Mouse (Mus musculus) myocyte (in vitro differentiated cells): ENCODE measurements at regions not wholly inside any gene's neighbourhood (a gene's known extent, or its start where the extent isn't known, plus 50 kb on each side); places are given as distances from the start of the nearest gene placed in this dataset.

Source experiments
- H3K27me3 ChIP-seq: one replicate; pipeline ENCODE4 v1.6.1; 2011; ENCODE audit not compliant: control insufficient read depth, insufficient read depth, insufficient read length
- H3K36me3 ChIP-seq: one replicate; pipeline ENCODE4 v1.6.1; 2011; ENCODE audit not compliant: control insufficient read depth, insufficient read depth
- H3K4me2 ChIP-seq: one replicate; pipeline ENCODE4 v1.6.1; 2011; ENCODE audit warnings: low read depth, control low read depth
- H3K4me3 ChIP-seq: one replicate; pipeline ENCODE4 v1.5.1; 2011; ENCODE audit warnings: mild to moderate bottlenecking, control low read depth, moderate library complexity
- H3K79me2 ChIP-seq: one replicate; pipeline ENCODE4 v1.6.1; 2011; ENCODE audit not compliant: control insufficient read depth, insufficient read depth
- H3ac ChIP-seq: one replicate; pipeline ENCODE4 v1.6.1; 2011; ENCODE audit not compliant: control insufficient read depth, insufficient read length
- CEBPB ChIP-seq: IDR thresholded peaks from 2 replicates; pipeline ENCODE4 v1.6.1; 2011; ENCODE audit warnings: mild to moderate bottlenecking, moderate library complexity; ENCODE audit not compliant: poor library complexity, insufficient read depth, severe bottlenecking
- E2F4 ChIP-seq: IDR thresholded peaks from one replicate; pipeline ENCODE4 v1.6.1; 2011; ENCODE audit warnings: mild to moderate bottlenecking, control low read depth, moderate library complexity; ENCODE audit not compliant: insufficient read depth
- MAX ChIP-seq: IDR thresholded peaks from one replicate; pipeline ENCODE4 v1.6.1; 2011; ENCODE audit warnings: low read depth, mild to moderate bottlenecking, control low read depth
- MYOD1 ChIP-seq, 3 experiments: IDR thresholded peaks; one replicate each; pipeline ENCODE4 v1.6.1; 2011; ENCODE audit warnings: control low read depth in 2 of 3, low read depth in 2 of 3, mild to moderate bottlenecking in 2 of 3, moderate library complexity in 1 of 3; ENCODE audit not compliant: insufficient read length in 2 of 3, control insufficient read depth in 1 of 3
- MYOG ChIP-seq, 3 experiments: IDR thresholded peaks; one replicate each; pipeline ENCODE4 v1.6.1; 2011; ENCODE audit warnings: control low read depth in 2 of 3, low read depth in 2 of 3, mild to moderate bottlenecking in 2 of 3; ENCODE audit not compliant: insufficient read length in 2 of 3, control insufficient read depth in 1 of 3, insufficient read depth in 1 of 3
- POLR2A ChIP-seq: IDR thresholded peaks from one replicate; pipeline ENCODE4 v1.6.1; 2011; ENCODE audit warnings: low read depth, mild to moderate bottlenecking, control low read depth, moderate library complexity; ENCODE audit not compliant: insufficient read length
- POLR2AphosphoS2 ChIP-seq: IDR thresholded peaks from one replicate; pipeline ENCODE4 v1.6.1; 2011; ENCODE audit warnings: low read depth, control low read depth; ENCODE audit not compliant: insufficient read length
- REST ChIP-seq: IDR thresholded peaks from one replicate; pipeline ENCODE4 v1.6.1; 2011; ENCODE audit warnings: mild to moderate bottlenecking, control low read depth, moderate library complexity; ENCODE audit not compliant: insufficient read depth, insufficient read length
- SRF ChIP-seq: IDR thresholded peaks from one replicate; pipeline ENCODE4 v1.6.1; 2011; ENCODE audit warnings: low read depth; ENCODE audit not compliant: control insufficient read depth, insufficient read length
- TCF12 ChIP-seq: IDR thresholded peaks from one replicate; pipeline ENCODE4 v1.6.1; 2011; ENCODE audit warnings: mild to moderate bottlenecking, control low read depth; ENCODE audit not compliant: poor library complexity, insufficient read depth, severe bottlenecking
- TCF3 ChIP-seq: IDR thresholded peaks from one replicate; pipeline ENCODE4 v1.6.1; 2011; ENCODE audit warnings: low read depth, control low read depth; ENCODE audit not compliant: insufficient read length
- USF1 ChIP-seq: IDR thresholded peaks from one replicate; pipeline ENCODE4 v1.6.1; 2011; ENCODE audit warnings: low read depth, mild to moderate bottlenecking, control low read depth, moderate library complexity

GRCm38 (mm10) chr4:22090536-22090935 lies 159.4 kb downstream of the Faxc start:
- H3ac ChIP-seq: no peak overlapping the region
- TF ChIP-seq CEBPB (no peak), POLR2AphosphoS2 (no peak), SRF (no peak), TCF12 (no peak), E2F4 (no peak), TCF3 (no peak), MAX (no peak), USF1 (no peak), MYOG (IDR thresholded peaks at IDR 0.05; ENCODE audit: control insufficient read depth in 1 of 3, insufficient read depth in 1 of 3, insufficient read length in 2 of 3, low read depth in 2 of 3) (no peak), MYOD1 (IDR thresholded peaks at IDR 0.05; ENCODE audit: control insufficient read depth in 1 of 3, insufficient read length in 2 of 3, low read depth in 2 of 3) (no peak), POLR2A (no peak), REST (no peak)

GRCm38 (mm10) chr4:22092551-22092950 lies 161.4 kb downstream of the Faxc start:
- no peaks in the 10 kb centered on the region for H3K27me3 ChIP-seq
- no peaks in the 10 kb centered on the region for H3K36me3 ChIP-seq
- no peak overlapping the region for H3ac ChIP-seq
- no peaks in the 10 kb centered on the region for H3K79me2 ChIP-seq
- TF ChIP-seq MAX (no peak), TCF3 (no peak), TCF12 (no peak), POLR2AphosphoS2 (no peak), MYOG (IDR thresholded peaks at IDR 0.05; ENCODE audit: control insufficient read depth in 1 of 3, insufficient read depth in 1 of 3, insufficient read length in 2 of 3, low read depth in 2 of 3) (no peak), MYOD1 (IDR thresholded peaks at IDR 0.05; ENCODE audit: control insufficient read depth in 1 of 3, insufficient read length in 2 of 3, low read depth in 2 of 3) (no peak), POLR2A (no peak), E2F4 (no peak), REST (no peak), USF1 (no peak)
- H3K4me2 ChIP-seq: no peak overlapping the region
- H3K4me3 ChIP-seq: no peak overlapping the region

More at GRCm38 (mm10) chr4:22090536-22090935, 159.4 kb downstream of the Faxc start:
- no peaks in the 10 kb centered on the region for H3K79me2 ChIP-seq
- no peak overlapping the region for H3K4me2 ChIP-seq
- no peaks in the 10 kb centered on the region for H3K27me3 ChIP-seq
- H3K4me3 ChIP-seq: no peak overlapping the region
- no peaks in the 10 kb centered on the region for H3K36me3 ChIP-seq

GRCm38 (mm10) chr4:22095257-22096031 lies 164.3 kb downstream of the Faxc start:
- TF ChIP-seq SRF: no peak
- no peak for TF ChIP-seq TCF3
- no peak for TF ChIP-seq REST
- TF ChIP-seq POLR2AphosphoS2: no peak
- TF ChIP-seq MAX: no peak
- TF ChIP-seq MYOG (IDR thresholded peaks at IDR 0.05; ENCODE audit: control insufficient read depth in 1 of 3, insufficient read depth in 1 of 3, insufficient read length in 2 of 3, low read depth in 2 of 3): no peak
- TF ChIP-seq TCF12: no peak
- TF ChIP-seq CEBPB: no peak
- no peak for TF ChIP-seq USF1
- H3K27me3 ChIP-seq: no peaks in the 10 kb centered on the region
- H3ac ChIP-seq: no peak overlapping the region
- H3K4me2 ChIP-seq: no peak overlapping the region
- H3K79me2 ChIP-seq: no peaks in the 10 kb centered on the region
- no peaks in the 10 kb centered on the region for H3K36me3 ChIP-seq
- no peak overlapping the region for H3K4me3 ChIP-seq

- no peak overlapping the region for H3K4me2 ChIP-seq
- no peaks in the 10 kb centered on the region for H3K36me3 ChIP-seq
- no peak overlapping the region for H3ac ChIP-seq
- H3K4me3 ChIP-seq: no peak overlapping the region
- no peaks in the 10 kb centered on the region for H3K79me2 ChIP-seq
- no peaks in the 10 kb centered on the region for H3K27me3 ChIP-seq
- TF ChIP-seq MYOG (IDR thresholded peaks at IDR 0.05; ENCODE audit: control insufficient read depth in 1 of 3, insufficient read depth in 1 of 3, insufficient read length in 2 of 3, low read depth in 2 of 3) (no peak), CEBPB (no peak), MYOD1 (IDR thresholded peaks at IDR 0.05; ENCODE audit: control insufficient read depth in 1 of 3, insufficient read length in 2 of 3, low read depth in 2 of 3) (no peak)
Observed at GRCm38 (mm10) chr4:22098605-22099004, 167.5 kb downstream of the Faxc start.

GRCm38 (mm10) chr4:22102478-22102877 lies 171.3 kb downstream of the Faxc start:
- Histone ChIP-seq H3ac (no peak overlapping the region), H3K36me3 (no peaks in the 10 kb centered on the region), H3K27me3 (no peaks in the 10 kb centered on the region), H3K4me2 (no peak overlapping the region), H3K79me2 (no peaks in the 10 kb centered on the region), H3K4me3 (no peak overlapping the region)
- no peak for TF ChIP-seq SRF
- no peak for TF ChIP-seq TCF3
- TF ChIP-seq E2F4: no peak
- no peak for TF ChIP-seq USF1
- no peak for TF ChIP-seq MAX
- no peak for TF ChIP-seq POLR2A
- TF ChIP-seq POLR2AphosphoS2: no peak
- TF ChIP-seq MYOD1 (IDR thresholded peaks at IDR 0.05; ENCODE audit: control insufficient read depth in 1 of 3, insufficient read length in 2 of 3, low read depth in 2 of 3): no peak
- TF ChIP-seq TCF12: no peak
- TF ChIP-seq MYOG (IDR thresholded peaks at IDR 0.05; ENCODE audit: control insufficient read depth in 1 of 3, insufficient read depth in 1 of 3, insufficient read length in 2 of 3, low read depth in 2 of 3): no peak
- TF ChIP-seq REST: no peak
- no peak for TF ChIP-seq CEBPB
